ENCODE assay signal across 8 mouse cellular contexts in the genomic region with DNA sequence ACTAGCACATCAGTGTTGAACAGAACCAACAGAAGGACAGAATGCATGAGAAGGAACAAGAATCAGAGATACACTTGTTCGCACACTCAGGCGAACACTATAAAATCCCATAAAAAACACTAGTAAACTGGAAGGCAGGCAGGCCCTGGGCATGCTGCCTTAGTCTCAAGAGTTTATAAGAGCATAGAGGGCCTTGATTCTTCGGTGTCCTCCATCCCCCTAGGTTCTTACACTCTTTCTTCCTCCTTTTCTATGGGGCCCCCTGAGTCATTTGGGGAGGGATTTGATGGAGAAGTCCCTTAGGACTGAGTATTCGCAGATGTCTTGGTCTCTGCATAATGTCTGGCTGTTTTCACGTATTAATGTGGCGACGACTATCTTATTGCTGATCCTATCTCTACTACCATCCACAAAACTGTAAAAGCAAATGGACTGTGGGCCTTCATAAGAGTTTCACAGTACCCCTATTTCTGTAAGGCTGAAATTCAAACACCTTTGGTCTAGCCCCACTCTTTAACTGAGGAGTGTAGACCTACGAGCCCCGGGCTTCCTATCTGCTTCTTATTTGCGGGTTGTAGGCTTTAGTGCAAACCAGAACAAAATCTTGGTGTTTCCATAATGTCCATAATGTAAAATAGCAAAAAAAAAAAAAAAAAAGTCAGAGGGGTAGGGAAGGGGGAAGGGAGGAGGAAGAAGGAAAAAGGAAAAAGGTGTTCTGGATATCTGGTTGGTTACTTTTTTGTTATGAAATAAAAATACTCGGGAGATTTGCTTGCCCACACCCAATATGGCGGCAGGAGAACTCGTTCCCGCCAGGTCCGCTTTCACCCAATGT. TPM values are rescaled to one million over a fixed set of nuclear protein-coding genes. Genes with fewer than 3 reads are reported as not detected.
A peak's percentile ranks its signal among the peaks of the same experiment; 100 is the strongest.
DNase-seq lines count a peak whose midpoint lies in the region; ATAC-seq lines count a peak whose summit lies in the region.
"Had no signal": no experiment of that assay in that cellular context is flagged by ENCODE, and none has a peak within 500 bp of the region (broad histone marks: within the 10 kb centered on the region; RNA-seq: fewer than 3 reads in every experiment).

No protein-coding gene starts in this region.

- H3K27ac ChIP-seq in lung, embryonic 15.5 days, result no peak overlapping the region
- peak overlapping the region; percentile 90; the same call in 1 of the 2 replicates for H3K27ac ChIP-seq in embryonic facial prominence, embryonic 13.5 days
- H3K27ac ChIP-seq in intestine, embryonic 16.5 days (ENCODE audit: low read length), result no peak overlapping the region
- H3K27ac ChIP-seq in neural tube, embryonic 15.5 days (replicated peaks), result peak overlapping the region; percentile 48; the same call in 1 of the 2 replicates

- peaks cover 4% of the 10 kb centered on the region; the same call in 1 of the 2 replicates for H3K27me3 ChIP-seq in lung, embryonic 15.5 days
- peaks cover 6% of the 10 kb centered on the region; the same call in 1 of the 2 replicates for H3K27me3 ChIP-seq in embryonic facial prominence, embryonic 13.5 days
- H3K27me3 ChIP-seq in intestine, embryonic 16.5 days (replicated peaks; ENCODE audit: control insufficient read depth, insufficient read depth, low read length), result no peaks in the 10 kb centered on the region
- peaks cover 2% of the 10 kb centered on the region; the same call in 1 of the 2 replicates for H3K27me3 ChIP-seq in neural tube, embryonic 15.5 days (replicated peaks)

- peaks cover 13% of the 10 kb centered on the region for H3K36me3 ChIP-seq in lung, embryonic 15.5 days
- peaks cover 17% of the 10 kb centered on the region for H3K36me3 ChIP-seq in embryonic facial prominence, embryonic 13.5 days
- no peaks in the 10 kb centered on the region for H3K36me3 ChIP-seq in intestine, embryonic 16.5 days (ENCODE audit: control insufficient read depth, insufficient read depth, low read length)
- H3K36me3 ChIP-seq in neural tube, embryonic 15.5 days, result peaks cover 6% of the 10 kb centered on the region

- H3K4me1 ChIP-seq in lung, embryonic 15.5 days, result peaks cover 17% of the 10 kb centered on the region
- H3K4me1 ChIP-seq in embryonic facial prominence, embryonic 13.5 days, result peaks cover 19% of the 10 kb centered on the region
- H3K4me1 ChIP-seq in intestine, embryonic 16.5 days (ENCODE audit: control insufficient read depth, insufficient read depth, low read length), result peaks cover 12% of the 10 kb centered on the region
- peaks cover 24% of the 10 kb centered on the region for H3K4me1 ChIP-seq in neural tube, embryonic 15.5 days

- H3K9me3 ChIP-seq in lung, embryonic 15.5 days, result no peaks in the 10 kb centered on the region
- no peaks in the 10 kb centered on the region for H3K9me3 ChIP-seq in embryonic facial prominence, embryonic 13.5 days
- H3K9me3 ChIP-seq in intestine, embryonic 16.5 days (ENCODE audit: control insufficient read depth, low read length), result no peaks in the 10 kb centered on the region
- no peaks in the 10 kb centered on the region for H3K9me3 ChIP-seq in neural tube, embryonic 15.5 days (replicated peaks)

- DNase-seq in lung, adult 18-20 months, result no peak

- peak overlapping the region; percentile 87 for H3K4me3 ChIP-seq in lung, embryonic 15.5 days
- peak overlapping the region; percentile 80 for H3K4me3 ChIP-seq in embryonic facial prominence, embryonic 13.5 days
- peak overlapping the region; percentile 79 for H3K4me3 ChIP-seq in intestine, embryonic 16.5 days (ENCODE audit: low read length)
- peak overlapping the region; percentile 79 for H3K4me3 ChIP-seq in neural tube, embryonic 15.5 days (replicated peaks)

- 53% methylated on average over 15 of the region's 15 CpGs for WGBS in lung, embryonic 15.5 days
- 53% methylated on average over 15 of the region's 15 CpGs for WGBS in embryonic facial prominence, embryonic 13.5 days
- WGBS in intestine, embryonic 16.5 days, result 53% methylated on average over 15 of the region's 15 CpGs
- 54% methylated on average over 15 of the region's 15 CpGs for WGBS in neural tube, embryonic 15.5 days

- no peak overlapping the region for H3K9ac ChIP-seq in lung, embryonic 15.5 days
- H3K9ac ChIP-seq in embryonic facial prominence, embryonic 13.5 days, result no peak overlapping the region
- H3K9ac ChIP-seq in intestine, embryonic 16.5 days (ENCODE audit: low read depth, low read length), result no peak overlapping the region
- H3K9ac ChIP-seq in neural tube, embryonic 15.5 days (replicated peaks), result no peak overlapping the region

- ATAC-seq in lung, embryonic 15.5 days (ENCODE audit: borderline replicate concordance, extremely low read depth, low FRiP score, low TSS enrichment), result no peak
- no peak for ATAC-seq in embryonic facial prominence, embryonic 13.5 days (ENCODE audit: insufficient number of reproducible peaks, insufficient read depth, low FRiP score, low TSS enrichment, low read depth)
- ATAC-seq in intestine, embryonic 16.5 days, result peak; percentile 2; the same call in 1 of the 2 replicates
- ATAC-seq in neural tube, embryonic 15.5 days (ENCODE audit: low FRiP score), result peak; percentile 23
- ATAC-seq in CD4-positive, CD25-positive, alpha-beta regulatory T cell, adult 4 months, result no peak
- no peak for ATAC-seq in monocyte, adult 5-6 weeks (replicated peaks; ENCODE audit: insufficient number of reproducible peaks, low FRiP score, low TSS enrichment, poor library complexity, severe bottlenecking)

- peak overlapping the region; percentile 65 for H3K4me2 ChIP-seq in lung, embryonic 15.5 days
- H3K4me2 ChIP-seq in embryonic facial prominence, embryonic 13.5 days, result peak overlapping the region; percentile 65
- peak overlapping the region; percentile 2; the same call in 1 of the 2 replicates for H3K4me2 ChIP-seq in intestine, embryonic 16.5 days (ENCODE audit: low read depth, low read length)
- H3K4me2 ChIP-seq in neural tube, embryonic 15.5 days, result peak overlapping the region; percentile 60

RNA-seq across cellular contexts. Expression of gene Rrm1, which starts 0.5 kb away (rescaled TPM):
- 179 and 180 TPM in 2 replicates for polyA plus RNA-seq in lung, embryonic 15.5 days (2015; fragmentation: Nextera tagmentation; extraction: Ambion mirVana)
- polyA plus RNA-seq in embryonic facial prominence, embryonic 13.5 days (2015; fragmentation: Nextera tagmentation; extraction: Ambion mirVana), result 148 and 154 TPM in 2 replicates
- polyA plus RNA-seq in intestine, embryonic 16.5 days (2015; fragmentation: Nextera tagmentation; extraction: Ambion mirVana), result 106 and 120 TPM in 2 replicates
- 38.0 and 65.1 TPM in 2 replicates for polyA plus RNA-seq in neural tube, embryonic 15.5 days (2015; fragmentation: Nextera tagmentation; extraction: Ambion mirVana)
- polyA plus RNA-seq in CD4-positive, CD25-positive, alpha-beta regulatory T cell, adult 4 months (2017; shearing (Covaris generic)), result 10 to 100 TPM; 48.5 to 59.7 TPM
- total RNA-seq in monocyte, adult 5-6 weeks (2017), result 39.1 to 107 TPM (median 51.1 TPM) in 3 replicates

RNA-seq across cellular contexts. Expression of gene Olfr543, which starts 40.4 kb away (rescaled TPM):
- polyA plus RNA-seq in lung, embryonic 15.5 days (2015; fragmentation: Nextera tagmentation; extraction: Ambion mirVana), result 0.17 and 0.31 TPM in 2 replicates
- polyA plus RNA-seq in embryonic facial prominence, embryonic 13.5 days (2015; fragmentation: Nextera tagmentation; extraction: Ambion mirVana), result 0.32 and 0.36 TPM in 2 replicates
- 0.09 and 0.16 TPM in 2 replicates for polyA plus RNA-seq in intestine, embryonic 16.5 days (2015; fragmentation: Nextera tagmentation; extraction: Ambion mirVana)
- polyA plus RNA-seq in neural tube, embryonic 15.5 days (2015; fragmentation: Nextera tagmentation; extraction: Ambion mirVana), result 0.36 and 0.56 TPM in 2 replicates
- under 1 TPM in 1 of 2 experiments, not detected in 1; 0.58 TPM for polyA plus RNA-seq in CD4-positive, CD25-positive, alpha-beta regulatory T cell, adult 4 months (2017; shearing (Covaris generic))
- not detected in 3 replicates for total RNA-seq in monocyte, adult 5-6 weeks (2017)
- polyA plus RNA-seq: urinary bladder, adult 2 months had no signal

RNA-seq across cellular contexts. Expression of gene Olfr544, which starts 47.1 kb away (rescaled TPM):
- 0.08 and 0.09 TPM in 2 replicates for polyA plus RNA-seq in lung, embryonic 15.5 days (2015; fragmentation: Nextera tagmentation; extraction: Ambion mirVana)
- polyA plus RNA-seq in embryonic facial prominence, embryonic 13.5 days (2015; fragmentation: Nextera tagmentation; extraction: Ambion mirVana), result 0.10 and 0.20 TPM in 2 replicates
- 0.04 TPM in 1 of 2 replicates, not detected in the other for polyA plus RNA-seq in intestine, embryonic 16.5 days (2015; fragmentation: Nextera tagmentation; extraction: Ambion mirVana)
- polyA plus RNA-seq in neural tube, embryonic 15.5 days (2015; fragmentation: Nextera tagmentation; extraction: Ambion mirVana), result 0.14 and 0.18 TPM in 2 replicates
- not detected for polyA plus RNA-seq in CD4-positive, CD25-positive, alpha-beta regulatory T cell, adult 4 months (2017; shearing (Covaris generic))
- not detected in 3 replicates for total RNA-seq in monocyte, adult 5-6 weeks (2017)
- polyA plus RNA-seq: urinary bladder, adult 2 months had no signal

RNA-seq across cellular contexts. Expression of gene Olfr545, which starts 58.3 kb away (rescaled TPM):
- polyA plus RNA-seq in lung, embryonic 15.5 days (2015; fragmentation: Nextera tagmentation; extraction: Ambion mirVana), result not detected in 2 replicates
- 0.18 TPM in 1 of 2 replicates, not detected in the other for polyA plus RNA-seq in embryonic facial prominence, embryonic 13.5 days (2015; fragmentation: Nextera tagmentation; extraction: Ambion mirVana)
- polyA plus RNA-seq in intestine, embryonic 16.5 days (2015; fragmentation: Nextera tagmentation; extraction: Ambion mirVana), result not detected in 2 replicates
- polyA plus RNA-seq in neural tube, embryonic 15.5 days (2015; fragmentation: Nextera tagmentation; extraction: Ambion mirVana), result 0.33 and 0.41 TPM in 2 replicates
- not detected for polyA plus RNA-seq in CD4-positive, CD25-positive, alpha-beta regulatory T cell, adult 4 months (2017; shearing (Covaris generic))
- not detected in 3 replicates for total RNA-seq in monocyte, adult 5-6 weeks (2017)
- polyA plus RNA-seq: urinary bladder, adult 2 months had no signal

Comparison
In these comparisons a context has a peak if more than half of its experiments do, and no peak if none do; other contexts are left out.
1. ATAC-seq: peak in intestine, embryonic 16.5 days (single experiment) and neural tube, embryonic 15.5 days (single experiment); none in lung, embryonic 15.5 days (single experiment), embryonic facial prominence, embryonic 13.5 days (single experiment), CD4-positive, CD25-positive, alpha-beta regulatory T cell, adult 4 months (single experiment) and monocyte, adult 5-6 weeks (single experiment).
2. H3K27ac ChIP-seq: peak in embryonic facial prominence, embryonic 13.5 days (single experiment) and neural tube, embryonic 15.5 days (single experiment); none in lung, embryonic 15.5 days (single experiment) and intestine, embryonic 16.5 days (single experiment).
3. H3K4me2 ChIP-seq: peak in every context shown above with its lines; median percentile 65 in lung, embryonic 15.5 days; 65 in embryonic facial prominence, embryonic 13.5 days; 60 in neural tube, embryonic 15.5 days; 2 in intestine, embryonic 16.5 days.
4. Peak in every context shown above with its lines, with median percentiles within 50 percentile points of each other: H3K4me3 ChIP-seq.